21 mouse cellular contexts compared by ENCODE assay signal in the genomic region with DNA sequence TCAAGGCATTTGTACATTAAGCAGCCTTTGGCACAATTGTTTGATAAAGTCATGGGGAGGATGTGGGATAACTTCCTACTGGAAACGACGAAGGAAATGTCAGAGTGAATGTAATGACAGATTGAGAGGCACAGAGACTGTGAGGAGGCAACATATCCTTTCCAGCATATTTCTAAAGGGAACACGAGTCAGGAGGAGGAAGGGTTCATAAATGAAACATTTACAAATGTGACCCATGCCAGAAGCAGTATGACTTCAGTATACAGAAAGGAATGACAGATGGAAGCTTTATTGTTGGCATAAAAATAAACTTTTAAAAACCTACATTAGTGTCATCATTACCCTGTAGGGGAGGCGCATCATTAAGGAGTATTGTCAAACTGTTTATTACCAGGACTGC.
"Had no signal": no experiment of that assay in that cellular context is flagged by ENCODE, and none has a peak within 500 bp of the region (broad histone marks: within the 10 kb centered on the region; RNA-seq: fewer than 3 reads in every experiment).

No protein-coding gene starts in this region.

- H3K9ac ChIP-seq: limb, embryonic 12.5 days; limb, embryonic 15.5 days; liver, embryonic 14.5 days; liver, postnatal 0 days; lung, embryonic 14.5 days; midbrain, embryonic 12.5 days; midbrain, embryonic 15.5 days; neural tube, embryonic 12.5 days; neural tube, embryonic 15.5 days had no signal

- H3K9me3 ChIP-seq: limb, embryonic 12.5 days; limb, embryonic 15.5 days; midbrain, embryonic 12.5 days; midbrain, embryonic 15.5 days; neural tube, embryonic 12.5 days; neural tube, embryonic 15.5 days had no signal

- DNase-seq: kidney, adult 9 months; kidney, postnatal 14 days; kidney, postnatal 4 days; left cerebral cortex, postnatal 4 days; liver, postnatal 0 days; lung, embryonic 14.5 days; right cerebral cortex, adult 18-20 months; right cerebral cortex, postnatal 14 days; right cerebral cortex, postnatal 4 days; thymus, postnatal 25 days had no signal

- H3K4me3 ChIP-seq: limb, embryonic 12.5 days; limb, embryonic 15.5 days; midbrain, embryonic 12.5 days; midbrain, embryonic 15.5 days; neural tube, embryonic 12.5 days; neural tube, embryonic 15.5 days had no signal

- H3K27me3 ChIP-seq: limb, embryonic 12.5 days; limb, embryonic 15.5 days; midbrain, embryonic 12.5 days; midbrain, embryonic 15.5 days; neural tube, embryonic 12.5 days; neural tube, embryonic 15.5 days had no signal

- H3K27ac ChIP-seq: limb, embryonic 12.5 days; limb, embryonic 15.5 days; liver, embryonic 14.5 days; macrophage; midbrain, embryonic 12.5 days; midbrain, embryonic 15.5 days; neural tube, embryonic 12.5 days; neural tube, embryonic 15.5 days; stomach, postnatal 0 days had no signal

- H3K4me1 ChIP-seq: limb, embryonic 12.5 days; limb, embryonic 15.5 days; midbrain, embryonic 12.5 days; midbrain, embryonic 15.5 days; neural tube, embryonic 12.5 days; neural tube, embryonic 15.5 days had no signal

- ATAC-seq: liver, postnatal 0 days; lung, postnatal 0 days; midbrain, embryonic 15.5 days had no signal

- H3K36me3 ChIP-seq: limb, embryonic 12.5 days; limb, embryonic 15.5 days; midbrain, embryonic 12.5 days; midbrain, embryonic 15.5 days; neural tube, embryonic 12.5 days; neural tube, embryonic 15.5 days had no signal

- H3K4me2 ChIP-seq: limb, embryonic 12.5 days; limb, embryonic 15.5 days; liver, embryonic 11.5 days; lung, embryonic 14.5 days; midbrain, embryonic 12.5 days; midbrain, embryonic 15.5 days; neural tube, embryonic 12.5 days; neural tube, embryonic 15.5 days had no signal
